Mouse (Mus musculus): ENCODE results near the gene H2al1m.
"Not testable (repeated sequence)": the region's sequence is repeated elsewhere in the genome, so short reads cannot be mapped to it uniquely, and the experiment has no call there.

The H2al1m gene

DNA sequence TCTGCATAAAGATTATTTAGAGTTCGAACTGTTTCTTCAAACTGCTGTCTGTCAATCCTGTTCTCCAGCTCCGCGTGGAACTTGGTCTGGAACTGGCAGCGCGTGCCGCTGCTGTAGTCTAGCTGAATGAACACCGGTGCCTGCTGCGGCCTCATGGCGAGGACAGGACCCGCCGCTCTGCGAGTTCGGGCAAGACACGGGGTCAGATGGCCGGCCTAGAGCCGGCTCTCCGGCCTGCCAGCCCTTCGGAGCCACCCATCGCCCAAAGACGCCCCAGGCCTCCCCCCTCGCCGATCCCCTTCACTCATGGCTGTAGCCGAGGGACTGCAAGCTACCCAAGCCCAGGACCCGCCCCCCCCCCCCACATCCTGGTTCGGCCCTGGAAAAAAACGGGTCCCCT is 44.4 kb downstream of the H2al1m start:
- DNase-seq (ENCODE audit: low spot score) = not testable (repeated sequence)

DNA sequence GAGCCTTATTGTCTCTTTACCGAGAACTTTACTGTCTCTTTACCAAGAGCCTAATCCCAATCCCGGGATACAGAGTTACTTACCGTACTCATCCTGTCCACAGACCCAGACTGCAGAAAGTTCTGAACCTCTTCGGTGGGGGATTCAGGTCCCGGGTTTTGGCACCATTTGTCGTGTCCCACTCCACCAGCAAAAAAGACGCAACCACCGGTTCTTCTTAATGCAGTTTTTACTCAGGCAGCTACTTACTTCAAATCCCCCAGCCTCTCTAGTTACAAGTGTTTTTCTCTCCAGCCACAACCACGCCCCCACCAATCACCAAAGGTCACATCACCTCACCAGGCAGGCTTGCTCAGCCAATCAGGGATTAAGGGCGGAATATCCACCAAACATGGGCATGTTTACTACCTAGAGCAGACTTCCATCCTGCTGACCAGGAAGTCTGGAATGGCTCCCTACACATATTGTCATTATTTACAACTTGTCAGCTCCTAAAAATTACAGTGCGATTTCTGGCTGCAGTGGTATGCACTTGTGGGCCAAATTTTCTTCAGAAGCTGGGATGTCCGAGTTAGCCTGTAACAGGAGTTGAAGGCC is 48.9 kb downstream of the H2al1m start:
- not testable (repeated sequence) for DNase-seq (ENCODE audit: low spot score)

DNA sequence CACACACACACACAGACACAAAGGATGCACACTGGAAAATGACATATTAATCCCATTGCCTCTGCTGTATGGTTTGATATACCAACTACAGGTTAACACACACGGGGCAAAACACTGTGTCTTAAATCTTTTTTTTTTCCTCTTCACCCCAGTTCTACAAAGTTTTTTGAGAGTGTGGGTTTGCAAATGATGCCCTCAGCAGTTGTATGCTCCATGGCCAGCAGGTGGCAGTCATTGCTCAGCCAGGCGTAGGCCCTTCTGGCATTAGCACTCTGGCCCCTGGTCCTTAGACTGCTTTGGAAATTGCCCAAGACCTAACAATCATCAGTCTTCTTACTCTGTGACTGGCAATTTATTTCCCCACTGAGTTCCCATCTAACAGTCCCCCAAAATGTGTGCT is 49.5 kb downstream of the H2al1m start:
- DNase-seq (ENCODE audit: low spot score) = not testable (repeated sequence)
